Mouse (Mus musculus): Measurements from ENCODE around the gene Kif16b. TPM values are rescaled to one million over a fixed set of nuclear protein-coding genes. Genes with fewer than 3 reads are reported as not detected.

Gene Kif16b
- polyA plus RNA-seq, 1 experiment from 2014 or later: 4.3 TPM

DNA sequence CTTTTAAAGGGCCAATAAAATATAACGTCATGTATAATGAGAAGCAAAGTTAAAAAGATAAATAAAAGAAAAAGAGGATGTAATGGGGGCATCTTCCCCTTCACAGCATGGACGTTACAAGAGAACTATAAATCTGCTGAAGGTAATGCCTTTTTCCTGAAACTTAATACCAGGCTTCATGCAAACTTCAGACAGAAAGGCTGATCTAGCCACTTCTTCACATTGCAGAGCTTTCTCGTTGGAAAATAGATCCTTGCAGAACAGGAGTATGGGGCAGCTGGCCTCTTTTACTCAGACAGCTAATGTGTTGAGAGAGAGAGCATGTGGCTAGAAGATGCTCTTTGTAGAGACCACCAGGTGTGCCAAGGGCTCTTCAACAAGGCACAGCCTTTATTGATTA lies 276.2 kb downstream of the Kif16b start:
- no peak for ATAC-seq (ENCODE audit: low read depth)
- WGBS: 53% methylated on average over 3 of the region's 3 CpGs
- Histone ChIP-seq H3K4me2 (no peak overlapping the region), H3K9ac (no peak overlapping the region), H3K9me3 (no peaks in the 10 kb centered on the region), H3K4me3 (no peak overlapping the region), H3K4me1 (replicated peaks) (peaks cover 12% of the 10 kb centered on the region; the same call in 1 of the 2 replicates), H3K36me3 (no peaks in the 10 kb centered on the region), H3K27ac (replicated peaks) (no peak overlapping the region), H3K27me3 (no peaks in the 10 kb centered on the region)

DNA sequence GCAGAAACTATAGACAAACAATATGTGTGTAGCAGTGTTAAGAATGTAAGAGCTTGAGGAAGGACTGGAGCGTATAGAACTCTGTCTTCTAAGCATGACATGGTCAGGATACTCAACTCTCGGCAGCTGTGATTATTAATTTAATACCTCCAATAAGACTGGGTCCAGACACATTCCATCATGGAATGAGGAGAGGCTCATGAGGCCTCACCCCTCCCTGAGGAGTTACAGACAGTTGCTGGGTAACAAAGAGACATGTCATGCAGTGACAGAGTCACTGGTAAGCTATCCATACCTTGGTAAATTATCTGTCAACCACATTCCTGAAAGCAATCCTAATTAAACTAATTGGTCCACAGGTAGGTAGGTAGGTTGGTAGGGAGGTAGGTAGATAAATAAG lies 277.1 kb downstream of the Kif16b start:
- Histone ChIP-seq H3K27ac (replicated peaks) (no peak overlapping the region), H3K4me2 (no peak overlapping the region), H3K36me3 (no peaks in the 10 kb centered on the region), H3K4me3 (no peak overlapping the region), H3K27me3 (no peaks in the 10 kb centered on the region), H3K9me3 (no peaks in the 10 kb centered on the region), H3K9ac (no peak overlapping the region), H3K4me1 (replicated peaks) (peaks cover 12% of the 10 kb centered on the region; the same call in 1 of the 2 replicates)
- ATAC-seq (ENCODE audit: low read depth): peak; percentile 56; the same call in 1 of the 2 replicates
- WGBS: 77% methylated on average over 2 of the region's 2 CpGs

DNA sequence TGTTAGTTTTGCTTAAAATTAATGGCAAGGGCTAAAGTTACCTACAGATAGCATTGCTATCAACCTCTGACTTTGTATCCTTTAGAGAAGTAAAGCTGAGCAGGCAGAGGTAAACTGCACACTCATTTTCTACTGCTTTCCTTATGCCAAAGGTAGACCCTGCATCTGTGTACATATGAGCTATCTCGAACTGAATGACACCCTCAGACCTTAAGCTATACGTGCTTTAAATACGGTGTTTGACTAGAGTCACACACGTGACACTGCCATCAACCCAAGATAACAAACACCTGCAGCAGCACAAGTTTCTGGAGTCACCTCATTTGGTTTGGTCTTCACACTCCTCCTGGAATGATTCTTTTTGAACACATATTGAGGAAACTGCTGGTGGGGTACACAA lies 280.2 kb downstream of the Kif16b start:
- 92% methylated on average over 4 of the region's 4 CpGs for WGBS
- H3K9me3 ChIP-seq: no peaks in the 10 kb centered on the region

DNA sequence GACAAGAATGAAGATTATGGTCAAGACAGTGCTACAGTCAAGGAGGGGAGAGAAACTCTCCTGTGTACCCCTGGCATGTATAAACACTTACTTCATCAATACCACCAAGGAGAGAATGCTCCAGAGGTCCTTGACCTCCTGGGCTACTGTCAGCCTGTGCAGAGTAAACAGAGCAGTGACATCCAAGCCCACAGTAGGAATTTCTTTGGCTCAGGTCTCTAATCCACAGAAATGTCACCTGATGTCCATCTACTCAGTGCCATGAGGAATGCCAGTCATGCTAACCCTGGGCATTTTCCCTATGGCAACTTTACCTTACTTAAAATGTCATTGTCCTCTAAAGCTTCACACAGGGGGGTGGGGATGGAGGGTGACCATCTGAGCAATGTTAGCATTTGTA lies 281.4 kb downstream of the Kif16b start:
- ATAC-seq (ENCODE audit: low read depth): no peak
- Histone ChIP-seq H3K4me2 (no peak overlapping the region), H3K9me3 (no peaks in the 10 kb centered on the region), H3K9ac (no peak overlapping the region), H3K36me3 (no peaks in the 10 kb centered on the region), H3K27ac (replicated peaks) (no peak overlapping the region), H3K4me1 (replicated peaks) (peaks cover 8% of the 10 kb centered on the region; the same call in 1 of the 2 replicates), H3K4me3 (no peak overlapping the region), H3K27me3 (no peaks in the 10 kb centered on the region)

More for the DNA sequence above, 280.2 kb downstream of the Kif16b start:
- no peak overlapping the region for H3K27ac ChIP-seq (replicated peaks)
- H3K9ac ChIP-seq: no peak overlapping the region
- no peak overlapping the region for H3K4me2 ChIP-seq
- peaks cover 12% of the 10 kb centered on the region; the same call in 1 of the 2 replicates for H3K4me1 ChIP-seq (replicated peaks)
- H3K36me3 ChIP-seq: no peaks in the 10 kb centered on the region
- H3K4me3 ChIP-seq: no peak overlapping the region
- H3K27me3 ChIP-seq: no peaks in the 10 kb centered on the region
- no peak for ATAC-seq (ENCODE audit: low read depth)

DNA sequence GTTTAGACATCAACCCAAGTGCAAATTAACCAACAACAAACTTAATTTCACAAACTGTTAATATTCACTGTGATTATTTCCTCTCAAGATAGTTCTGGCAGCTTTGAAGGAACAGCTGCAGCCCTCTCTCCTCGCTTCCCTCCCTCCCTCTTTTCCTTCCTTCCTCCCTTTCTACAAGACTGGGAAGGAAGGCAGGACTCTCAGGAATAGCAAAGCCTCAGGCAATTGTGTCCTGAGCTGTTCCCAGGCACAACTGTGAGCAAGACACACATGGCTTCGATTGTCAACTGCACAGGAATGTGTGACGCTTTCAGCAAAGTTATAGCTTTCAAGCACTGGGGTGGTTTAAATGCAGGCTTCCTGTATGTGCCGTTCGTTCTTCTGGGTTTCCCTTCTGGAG lies 286.8 kb downstream of the Kif16b start:
- Histone ChIP-seq H3K9me3 (no peaks in the 10 kb centered on the region), H3K4me1 (replicated peaks) (0 out of 2 replicates have a peak, but pooled peaks cover under 1% of the 10 kb centered on the region), H3K4me3 (no peak overlapping the region), H3K27me3 (no peaks in the 10 kb centered on the region), H3K4me2 (no peak overlapping the region), H3K27ac (replicated peaks) (no peak overlapping the region), H3K9ac (no peak overlapping the region), H3K36me3 (no peaks in the 10 kb centered on the region)
- no peak for ATAC-seq (ENCODE audit: low read depth)
- WGBS: 84% methylated on average over 5 of the region's 5 CpGs

DNA sequence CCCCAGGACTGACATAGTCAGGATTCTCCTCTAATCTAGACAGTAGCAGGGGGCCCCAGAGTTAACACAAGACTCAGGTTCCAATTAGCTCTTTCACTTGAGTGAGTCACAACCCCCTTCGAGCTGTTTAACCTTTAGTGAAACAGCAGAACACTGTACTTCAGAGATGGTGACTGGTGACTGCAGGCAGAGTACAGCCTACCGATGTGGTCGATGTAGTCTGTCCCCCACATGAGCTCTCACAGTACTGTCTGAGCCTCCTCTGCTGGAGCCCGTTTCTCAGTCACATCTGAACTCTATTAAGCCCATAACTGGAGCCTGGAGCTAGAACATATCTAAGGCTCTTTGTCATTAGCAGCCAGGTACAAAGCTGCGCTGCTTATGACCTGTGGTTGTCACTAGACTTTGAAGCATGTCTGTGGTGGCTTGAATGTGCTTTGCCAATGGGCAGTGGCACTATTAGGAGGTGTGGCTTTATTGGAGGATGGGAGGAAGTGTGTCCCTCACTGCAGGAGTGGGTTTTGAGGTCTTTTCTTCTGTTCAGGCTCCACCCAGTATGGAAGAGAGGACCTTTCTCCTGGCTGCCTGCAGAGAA lies 288.9 kb downstream of the Kif16b start:
- Histone ChIP-seq H3K36me3 (no peaks in the 10 kb centered on the region), H3K4me2 (no peak overlapping the region), H3K27me3 (no peaks in the 10 kb centered on the region), H3K9me3 (no peaks in the 10 kb centered on the region), H3K9ac (no peak overlapping the region), H3K4me3 (no peak overlapping the region), H3K4me1 (replicated peaks) (peaks cover 11% of the 10 kb centered on the region), H3K27ac (replicated peaks) (no peak overlapping the region)
- WGBS: 79% methylated on average over 5 of the region's 5 CpGs
- ATAC-seq (ENCODE audit: low read depth): no peak

DNA sequence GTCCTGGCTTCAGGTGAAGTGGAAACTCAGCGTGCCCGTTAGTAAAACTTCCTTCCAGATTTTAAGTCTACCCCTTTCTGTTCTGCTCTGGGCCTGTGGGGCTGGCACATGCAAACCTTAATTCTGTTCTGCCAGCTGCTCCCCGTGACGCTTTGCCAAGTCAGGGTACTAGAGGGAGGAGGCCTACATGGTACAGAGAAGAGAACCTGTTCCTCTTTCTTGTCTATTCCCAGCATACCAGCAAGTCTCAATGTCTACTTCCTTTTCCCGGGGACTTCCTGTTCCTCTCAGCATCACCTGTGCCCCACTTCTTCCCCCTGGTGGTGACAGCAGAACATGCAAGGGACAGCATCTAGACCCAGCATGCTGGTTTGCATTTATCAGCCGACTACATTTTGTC lies 290.2 kb downstream of the Kif16b start:
- H3K4me1 ChIP-seq (replicated peaks): peaks cover 11% of the 10 kb centered on the region
- H3K27me3 ChIP-seq: no peaks in the 10 kb centered on the region
- 72% methylated on average over 6 of the region's 6 CpGs for WGBS
- H3K4me3 ChIP-seq: no peak overlapping the region
- H3K9me3 ChIP-seq: no peaks in the 10 kb centered on the region
- no peak overlapping the region for H3K9ac ChIP-seq
- peak; percentile 40; the same call in 1 of the 2 replicates for ATAC-seq (ENCODE audit: low read depth)
- no peak overlapping the region for H3K4me2 ChIP-seq
- H3K36me3 ChIP-seq: no peaks in the 10 kb centered on the region
- no peak overlapping the region for H3K27ac ChIP-seq (replicated peaks)

DNA sequence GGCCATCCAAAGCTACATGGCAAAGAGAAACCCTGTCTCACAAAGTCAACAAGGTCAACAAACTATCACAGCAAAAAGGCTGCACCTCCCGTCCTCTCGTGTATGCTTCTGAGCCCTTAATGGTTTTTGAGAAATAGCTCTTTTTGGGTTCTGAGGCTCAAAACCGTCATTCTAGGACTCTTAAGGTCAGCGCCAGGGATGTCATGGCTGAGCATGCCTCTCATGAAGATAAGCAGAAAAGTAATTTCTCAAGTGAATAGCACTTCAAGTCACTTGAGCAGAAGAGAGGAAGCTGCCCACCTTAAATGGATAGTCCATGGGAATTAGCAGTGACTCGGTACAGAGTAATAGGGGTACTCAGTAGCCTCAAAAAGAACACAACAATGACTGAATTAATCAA lies 291.1 kb downstream of the Kif16b start:
- WGBS: 88% methylated on average over 5 of the region's 5 CpGs
- no peak overlapping the region for H3K4me3 ChIP-seq
- no peak overlapping the region for H3K9ac ChIP-seq
- no peak overlapping the region for H3K27ac ChIP-seq (replicated peaks)
- ATAC-seq (ENCODE audit: low read depth): no peak
- no peaks in the 10 kb centered on the region for H3K27me3 ChIP-seq
- H3K4me1 ChIP-seq (replicated peaks): peaks cover 11% of the 10 kb centered on the region
- no peaks in the 10 kb centered on the region for H3K9me3 ChIP-seq
- no peaks in the 10 kb centered on the region for H3K36me3 ChIP-seq
- no peak overlapping the region for H3K4me2 ChIP-seq

DNA sequence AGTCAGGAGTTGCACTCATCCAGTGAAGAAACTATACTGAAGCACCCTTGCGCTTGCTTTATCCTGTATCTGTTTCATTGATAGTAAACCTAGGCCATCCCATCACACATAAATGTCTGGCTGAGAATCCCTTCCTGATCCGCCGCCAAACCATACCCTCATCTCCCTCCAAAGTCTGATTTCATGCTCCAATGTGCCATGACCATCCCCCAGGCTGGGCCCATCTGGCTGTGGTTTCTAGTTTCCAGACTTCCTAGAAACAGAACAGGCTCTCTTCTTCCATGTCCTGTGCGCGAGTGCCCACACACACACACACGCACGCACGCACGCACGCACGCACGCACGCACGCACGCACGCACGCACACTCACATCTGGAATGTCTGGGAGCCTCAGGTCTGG lies 292.6 kb downstream of the Kif16b start:
- Histone ChIP-seq H3K4me3 (no peak overlapping the region), H3K27ac (replicated peaks) (peak overlapping the region; percentile 54), H3K36me3 (no peaks in the 10 kb centered on the region), H3K9ac (no peak overlapping the region), H3K4me1 (replicated peaks) (peaks cover 11% of the 10 kb centered on the region), H3K4me2 (no peak overlapping the region), H3K9me3 (no peaks in the 10 kb centered on the region), H3K27me3 (no peaks in the 10 kb centered on the region)
- ATAC-seq (ENCODE audit: low read depth): peak; percentile 70
- WGBS: 67% methylated on average over 17 of the region's 17 CpGs

DNA sequence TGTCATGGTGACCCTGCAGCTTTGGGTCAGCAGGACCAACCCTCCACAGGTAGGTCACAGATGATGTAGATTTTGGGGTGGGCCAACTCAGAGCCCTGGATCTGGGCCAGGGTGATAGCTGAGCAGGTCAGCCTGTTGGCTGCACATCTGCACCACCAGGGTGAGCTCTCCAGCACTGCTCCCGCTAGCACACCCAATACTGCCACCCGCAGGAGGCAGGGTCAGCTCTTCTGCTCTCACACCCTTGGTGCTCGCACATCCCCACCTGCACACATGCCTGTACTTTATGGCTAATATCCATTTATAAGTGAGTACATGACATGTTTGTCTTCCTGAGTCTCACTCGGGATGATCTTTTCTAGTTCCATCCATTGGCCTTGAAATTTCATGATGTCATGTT lies 296.6 kb downstream of the Kif16b start:
- 76% methylated on average over 4 of the region's 4 CpGs for WGBS
- Histone ChIP-seq H3K4me3 (no peak overlapping the region), H3K4me2 (no peak overlapping the region), H3K36me3 (no peaks in the 10 kb centered on the region), H3K9me3 (no peaks in the 10 kb centered on the region), H3K9ac (no peak overlapping the region), H3K27ac (replicated peaks) (no peak overlapping the region), H3K4me1 (replicated peaks) (peaks cover 17% of the 10 kb centered on the region), H3K27me3 (no peaks in the 10 kb centered on the region)
- ATAC-seq (ENCODE audit: low read depth): no peak

DNA sequence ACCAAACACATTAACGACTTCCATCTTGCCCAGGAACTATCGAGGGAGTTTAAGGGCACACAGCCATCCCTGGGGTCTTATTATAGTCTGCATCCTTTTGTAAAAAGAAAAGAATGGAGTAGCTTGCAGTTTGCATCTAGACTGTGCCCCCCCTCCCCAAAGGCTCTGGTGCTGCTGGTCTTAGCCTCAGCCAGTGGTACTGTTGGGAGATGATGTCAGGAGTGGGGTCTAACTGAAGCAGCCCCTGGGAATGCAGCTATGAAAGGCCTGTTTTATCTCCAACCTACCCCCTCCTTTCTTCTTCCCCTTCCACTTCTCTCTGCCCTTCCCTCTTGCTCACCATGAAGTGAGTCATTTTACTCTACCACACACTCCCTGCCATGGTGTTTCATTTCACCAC lies 298.1 kb downstream of the Kif16b start:
- Histone ChIP-seq H3K4me1 (replicated peaks) (peaks cover 21% of the 10 kb centered on the region), H3K4me2 (no peak overlapping the region), H3K27ac (replicated peaks) (no peak overlapping the region), H3K36me3 (no peaks in the 10 kb centered on the region), H3K4me3 (no peak overlapping the region), H3K9me3 (no peaks in the 10 kb centered on the region), H3K9ac (no peak overlapping the region), H3K27me3 (no peaks in the 10 kb centered on the region)
- ATAC-seq (ENCODE audit: low read depth): no peak
- 54% methylated on average over 2 of the region's 2 CpGs for WGBS

DNA sequence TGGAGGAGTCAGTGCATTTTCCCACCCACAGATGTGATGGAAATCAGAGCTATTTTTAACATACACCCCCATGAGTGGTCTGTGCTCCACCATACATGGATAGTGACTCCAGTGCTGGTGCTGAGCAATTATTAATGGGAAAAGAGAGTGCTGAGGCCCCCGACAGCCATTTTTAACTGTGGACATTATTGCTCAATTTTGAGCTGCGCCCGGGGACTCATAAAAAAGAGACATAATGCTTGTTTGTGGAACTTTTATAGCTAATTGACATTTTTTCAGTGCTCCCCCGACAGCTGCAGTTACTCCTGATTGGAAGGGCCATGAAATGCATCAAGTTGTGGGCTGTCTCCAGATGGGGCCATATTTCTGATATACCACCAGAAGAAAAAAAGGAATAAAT lies 302.1 kb downstream of the Kif16b start:
- Histone ChIP-seq H3K27ac (replicated peaks) (peak overlapping the region; percentile 65; the same call in 1 of the 2 replicates), H3K36me3 (no peaks in the 10 kb centered on the region), H3K4me3 (no peak overlapping the region), H3K27me3 (no peaks in the 10 kb centered on the region), H3K9ac (no peak overlapping the region), H3K4me2 (no peak overlapping the region), H3K9me3 (no peaks in the 10 kb centered on the region), H3K4me1 (replicated peaks) (peaks cover 41% of the 10 kb centered on the region)
- WGBS: 27% methylated on average over 4 of the region's 4 CpGs
- peak; percentile 82 for ATAC-seq (ENCODE audit: low read depth)
